Mouse (Mus musculus): ENCODE results near the gene Akr1c13. TPM values are rescaled to one million over a fixed set of nuclear protein-coding genes. Genes with fewer than 3 reads are reported as not detected.
"Not testable (repeated sequence)": the region's sequence is repeated elsewhere in the genome, so short reads cannot be mapped to it uniquely, and the experiment has no call there.

The Akr1c13 gene
- polyA plus RNA-seq (2012), result not detected in 2 replicates

DNA sequence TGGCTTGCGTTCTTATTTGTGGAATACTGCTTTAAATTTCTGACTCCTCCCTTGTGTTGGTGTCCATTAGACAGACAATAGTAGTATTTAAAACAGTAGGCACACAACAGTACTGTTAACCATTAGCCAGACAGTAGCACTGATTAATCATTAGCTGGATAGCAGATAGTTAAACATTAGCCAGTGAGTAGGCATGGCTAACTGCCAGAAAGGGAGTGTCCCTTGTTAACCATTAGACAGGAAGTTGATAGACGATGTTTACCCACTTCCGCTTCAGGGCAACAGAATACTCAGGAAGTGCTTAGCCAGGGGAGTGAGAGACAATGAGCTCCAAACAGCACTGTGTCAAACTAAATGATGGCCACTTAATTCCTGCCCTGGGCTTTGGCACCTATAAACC, at the start of gene Akr1c13:
TSS of gene Akr1c13 (plus strand) at position 247 of the 400 bp plus-strand sequence.
- H3K9me3 ChIP-seq (ENCODE audit: control insufficient read depth, low read length), result no peaks in the 10 kb centered on the region
- no peaks in the 10 kb centered on the region for H3K27me3 ChIP-seq (ENCODE audit: control insufficient read depth)
- H3K4me1 ChIP-seq (ENCODE audit: control insufficient read depth), result no peaks in the 10 kb centered on the region
- H3K4me3 ChIP-seq (replicated peaks), result peak within 1 kb of the TSS; percentile 1
- no peak for TF ChIP-seq GATA1 (IDR thresholded peaks at IDR 0.05; ENCODE audit: low read length)
- TF ChIP-seq TAL1 (IDR thresholded peaks at IDR 0.05; ENCODE audit: low read length), result no peak
- H3K36me3 ChIP-seq (ENCODE audit: control insufficient read depth), result no peaks in the 10 kb centered on the region

DNA sequence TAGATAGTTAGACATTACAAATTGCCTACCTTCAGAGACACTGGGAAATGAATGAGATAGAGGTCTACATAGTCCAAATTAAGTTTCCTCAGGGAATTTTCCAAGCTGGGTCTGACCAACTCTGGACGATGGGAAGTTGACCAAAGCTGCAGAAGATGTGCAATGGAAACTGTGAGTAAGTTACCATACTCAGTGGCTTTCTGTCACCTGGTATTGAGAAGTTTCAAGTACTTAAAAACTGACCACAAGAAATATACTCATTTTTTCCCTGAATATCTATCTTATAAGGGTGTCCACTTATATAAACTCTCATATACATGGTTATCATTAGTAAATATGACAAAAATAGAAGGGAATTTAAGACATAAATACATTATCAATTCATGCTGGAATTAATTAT, 46.7 kb upstream of the Akr1c13 start:
- Histone ChIP-seq H3K4me3 (replicated peaks) (no peak overlapping the region), H3K9me3 (ENCODE audit: control insufficient read depth, low read length) (no peaks in the 10 kb centered on the region), H3K36me3 (ENCODE audit: control insufficient read depth) (no peaks in the 10 kb centered on the region), H3K4me1 (ENCODE audit: control insufficient read depth) (no peaks in the 10 kb centered on the region), H3K27me3 (ENCODE audit: control insufficient read depth) (no peaks in the 10 kb centered on the region)
- TF ChIP-seq GATA1 (IDR thresholded peaks at IDR 0.05; ENCODE audit: low read length) (no peak), TAL1 (IDR thresholded peaks at IDR 0.05; ENCODE audit: low read length) (no peak)

DNA sequence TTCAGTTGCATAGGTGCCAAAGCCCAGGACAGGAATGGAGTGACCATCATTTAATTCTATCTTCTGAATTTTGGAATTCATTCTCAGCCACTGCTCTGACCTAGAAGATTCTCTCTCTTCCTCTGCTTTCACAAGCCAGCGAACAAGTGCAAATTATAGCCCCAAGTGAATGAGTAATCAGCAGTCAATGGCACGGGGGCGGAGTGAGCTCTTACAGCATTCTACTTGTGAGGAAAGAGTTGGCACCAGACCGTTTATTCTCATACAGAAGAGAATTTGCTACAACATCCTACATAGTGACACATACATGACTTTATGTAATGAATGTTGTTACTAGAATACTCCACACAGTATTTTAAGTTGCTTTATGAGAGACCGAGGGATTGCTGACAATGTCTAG, 40.4 kb upstream of the Akr1c13 start, which contains the start of gene Akr1c18:
TSS of gene Akr1c18 (minus strand) at position 137 of the 400 bp plus-strand sequence.
- no peak for TF ChIP-seq TAL1 (IDR thresholded peaks at IDR 0.05; ENCODE audit: low read length)
- TF ChIP-seq GATA1 (IDR thresholded peaks at IDR 0.05; ENCODE audit: low read length), result no peak
- H3K36me3 ChIP-seq (ENCODE audit: control insufficient read depth), result no peaks in the 10 kb centered on the region
- no peaks in the 10 kb centered on the region for H3K27me3 ChIP-seq (ENCODE audit: control insufficient read depth)
- H3K9me3 ChIP-seq (ENCODE audit: control insufficient read depth, low read length), result no peaks in the 10 kb centered on the region
- no peak within 1 kb of the TSS for H3K4me3 ChIP-seq (replicated peaks)
- no peaks in the 10 kb centered on the region for H3K4me1 ChIP-seq (ENCODE audit: control insufficient read depth)

DNA sequence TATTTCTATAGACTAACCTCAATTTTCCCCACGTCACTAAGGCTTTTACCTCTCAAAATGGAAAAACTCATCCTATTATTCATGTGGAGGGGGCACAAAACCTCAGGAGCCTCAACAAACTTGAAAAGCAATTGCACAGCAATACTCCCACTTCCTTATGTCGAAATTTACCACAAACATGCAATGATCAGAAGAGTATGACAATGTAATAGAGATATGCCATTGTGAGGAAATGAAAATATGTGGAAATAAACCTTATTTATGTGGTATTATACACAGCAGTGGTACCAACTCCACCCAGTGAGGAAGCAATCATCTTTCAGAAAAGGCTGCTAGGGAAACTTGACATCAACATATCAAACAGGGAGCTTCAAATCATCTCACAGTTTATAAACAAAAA, 38.0 kb upstream of the Akr1c13 start:
- TF ChIP-seq TAL1 (IDR thresholded peaks at IDR 0.05; ENCODE audit: low read length) (no peak), GATA1 (IDR thresholded peaks at IDR 0.05; ENCODE audit: low read length) (no peak)

DNA sequence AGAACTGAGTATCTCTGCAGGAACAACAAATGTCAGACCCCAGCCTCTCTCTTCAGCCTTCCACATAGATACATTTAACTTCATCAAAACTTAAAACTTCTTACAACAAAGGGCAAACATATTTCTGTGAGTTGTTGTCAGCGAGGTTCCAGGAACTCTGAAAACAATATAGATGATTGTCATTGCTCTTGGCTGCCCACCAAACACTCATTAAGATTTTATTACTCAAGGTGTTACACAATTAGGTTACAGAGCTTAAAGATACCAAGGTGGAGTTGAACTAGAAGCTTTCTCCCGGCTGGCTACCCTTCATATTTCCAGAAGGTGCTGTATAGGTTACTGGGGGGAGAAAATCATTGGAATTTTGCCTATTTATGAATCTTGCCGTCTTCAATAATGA, 37.4 kb upstream of the Akr1c13 start:
- H3K36me3 ChIP-seq (ENCODE audit: control insufficient read depth), result no peaks in the 10 kb centered on the region
- H3K9me3 ChIP-seq (ENCODE audit: control insufficient read depth, low read length), result no peaks in the 10 kb centered on the region
- no peaks in the 10 kb centered on the region for H3K4me1 ChIP-seq (ENCODE audit: control insufficient read depth)
- H3K27me3 ChIP-seq (ENCODE audit: control insufficient read depth), result no peaks in the 10 kb centered on the region
- no peak for TF ChIP-seq GATA1 (IDR thresholded peaks at IDR 0.05; ENCODE audit: low read length)
- no peak for TF ChIP-seq TAL1 (IDR thresholded peaks at IDR 0.05; ENCODE audit: low read length)
- no peak overlapping the region for H3K4me3 ChIP-seq (replicated peaks)

More for the DNA sequence above, 38.0 kb upstream of the Akr1c13 start:
- H3K4me3 ChIP-seq (replicated peaks), result no peak overlapping the region
- H3K27me3 ChIP-seq (ENCODE audit: control insufficient read depth), result no peaks in the 10 kb centered on the region
- H3K9me3 ChIP-seq (ENCODE audit: control insufficient read depth, low read length), result no peaks in the 10 kb centered on the region
- no peaks in the 10 kb centered on the region for H3K4me1 ChIP-seq (ENCODE audit: control insufficient read depth)
- no peaks in the 10 kb centered on the region for H3K36me3 ChIP-seq (ENCODE audit: control insufficient read depth)

DNA sequence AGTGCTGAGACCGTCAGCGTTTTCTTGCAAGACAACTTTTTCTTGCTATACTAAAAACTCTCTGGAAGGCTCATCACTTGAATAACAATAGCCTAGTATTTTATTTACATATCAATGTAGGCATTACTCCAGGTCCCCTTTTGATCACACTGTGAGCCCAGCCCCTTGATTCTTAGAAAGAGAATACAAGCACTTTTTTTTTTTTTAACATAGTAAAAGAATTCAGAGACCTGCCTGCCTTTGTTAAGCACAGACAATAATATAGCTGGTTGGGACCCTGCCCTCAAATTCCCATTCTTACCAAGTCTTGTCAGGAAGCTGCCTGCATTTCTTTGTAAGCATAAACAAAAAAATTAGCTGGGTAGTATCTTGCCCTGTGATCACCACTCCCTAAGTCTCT, 35.7 kb upstream of the Akr1c13 start:
- H3K27me3 ChIP-seq (ENCODE audit: control insufficient read depth), result no peaks in the 10 kb centered on the region
- no peak for TF ChIP-seq GATA1 (IDR thresholded peaks at IDR 0.05; ENCODE audit: low read length)
- no peak for TF ChIP-seq TAL1 (IDR thresholded peaks at IDR 0.05; ENCODE audit: low read length)
- H3K4me1 ChIP-seq (ENCODE audit: control insufficient read depth), result no peaks in the 10 kb centered on the region
- H3K4me3 ChIP-seq (replicated peaks), result no peak overlapping the region
- H3K9me3 ChIP-seq (ENCODE audit: control insufficient read depth, low read length), result no peaks in the 10 kb centered on the region
- no peaks in the 10 kb centered on the region for H3K36me3 ChIP-seq (ENCODE audit: control insufficient read depth)

DNA sequence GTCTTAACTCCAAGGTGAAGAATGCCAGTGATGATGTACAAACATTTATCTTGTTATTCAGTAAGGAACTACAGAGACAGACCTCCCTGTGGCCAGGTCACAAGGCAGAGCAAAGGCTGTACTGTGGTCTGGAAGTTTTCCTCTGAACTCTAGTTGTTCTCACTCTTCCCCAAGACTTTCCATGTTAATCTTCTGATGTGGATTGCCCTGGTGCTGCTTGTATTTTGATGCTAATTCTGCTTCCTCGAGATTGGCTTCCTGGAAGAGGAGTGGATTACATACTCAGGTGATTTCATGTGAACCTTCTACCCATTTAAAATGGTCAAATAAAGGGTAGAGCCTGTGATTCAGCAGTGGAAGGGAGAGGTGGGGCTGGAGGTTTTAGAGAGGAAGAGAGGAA, 22.9 kb upstream of the Akr1c13 start:
- H3K27me3 ChIP-seq (ENCODE audit: control insufficient read depth), result no peaks in the 10 kb centered on the region
- no peak overlapping the region for H3K4me3 ChIP-seq (replicated peaks)
- no peaks in the 10 kb centered on the region for H3K9me3 ChIP-seq (ENCODE audit: control insufficient read depth, low read length)
- no peak for TF ChIP-seq GATA1 (IDR thresholded peaks at IDR 0.05; ENCODE audit: low read length)
- TF ChIP-seq TAL1 (IDR thresholded peaks at IDR 0.05; ENCODE audit: low read length), result no peak
- no peaks in the 10 kb centered on the region for H3K36me3 ChIP-seq (ENCODE audit: control insufficient read depth)
- H3K4me1 ChIP-seq (ENCODE audit: control insufficient read depth), result no peaks in the 10 kb centered on the region

DNA sequence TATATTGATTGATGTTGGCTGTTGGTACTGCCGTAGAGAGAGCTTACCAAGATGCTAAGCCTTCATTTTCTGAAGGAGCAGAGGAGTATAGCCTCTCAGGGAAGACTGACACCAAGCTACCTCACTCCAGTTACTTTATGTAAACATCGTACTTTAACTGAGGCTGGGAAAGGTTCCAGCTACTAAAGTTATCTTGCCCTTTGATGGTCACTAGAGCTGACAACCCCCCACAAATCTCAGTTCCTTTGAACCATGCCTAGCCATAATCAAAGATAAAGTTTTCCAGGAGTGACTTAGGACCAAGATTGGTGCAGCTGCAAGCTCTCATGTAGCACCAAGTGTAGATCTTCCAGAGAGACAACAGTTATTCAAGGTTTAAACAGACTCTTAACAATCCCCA, 18.0 kb upstream of the Akr1c13 start:
- no peaks in the 10 kb centered on the region for H3K9me3 ChIP-seq (ENCODE audit: control insufficient read depth, low read length)
- H3K4me3 ChIP-seq (replicated peaks), result no peak overlapping the region
- TF ChIP-seq GATA1 (IDR thresholded peaks at IDR 0.05; ENCODE audit: low read length) (no peak), TAL1 (IDR thresholded peaks at IDR 0.05; ENCODE audit: low read length) (no peak)

DNA sequence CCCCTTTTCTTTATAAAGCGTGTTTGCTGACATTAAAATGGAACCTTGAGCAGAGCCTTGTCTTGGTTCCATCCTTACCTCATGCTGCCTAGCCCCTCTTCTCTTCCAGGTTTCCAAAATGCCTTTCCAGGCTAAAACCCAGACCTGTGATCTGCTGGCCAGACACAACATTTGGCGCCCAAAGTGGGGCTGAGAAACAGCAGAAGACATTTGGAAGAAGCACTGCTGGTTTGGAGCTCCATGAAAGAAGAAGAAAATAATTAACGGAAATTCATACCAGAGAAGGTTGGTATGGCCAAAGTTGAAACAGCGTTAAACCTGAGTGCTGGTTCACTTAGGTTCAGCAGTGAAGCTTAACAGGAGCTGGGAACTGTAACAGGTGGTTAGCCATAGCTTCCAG, 9.6 kb upstream of the Akr1c13 start:
- not testable (repeated sequence) for H3K4me3 ChIP-seq (replicated peaks); H3K27me3 ChIP-seq (ENCODE audit: control insufficient read depth); H3K9me3 ChIP-seq (ENCODE audit: control insufficient read depth, low read length); H3K4me1 ChIP-seq (ENCODE audit: control insufficient read depth); H3K36me3 ChIP-seq (ENCODE audit: control insufficient read depth)

More for the DNA sequence above, 18.0 kb upstream of the Akr1c13 start:
- H3K36me3 ChIP-seq (ENCODE audit: control insufficient read depth), result no peaks in the 10 kb centered on the region
- no peaks in the 10 kb centered on the region for H3K27me3 ChIP-seq (ENCODE audit: control insufficient read depth)
- H3K4me1 ChIP-seq (ENCODE audit: control insufficient read depth), result no peaks in the 10 kb centered on the region

DNA sequence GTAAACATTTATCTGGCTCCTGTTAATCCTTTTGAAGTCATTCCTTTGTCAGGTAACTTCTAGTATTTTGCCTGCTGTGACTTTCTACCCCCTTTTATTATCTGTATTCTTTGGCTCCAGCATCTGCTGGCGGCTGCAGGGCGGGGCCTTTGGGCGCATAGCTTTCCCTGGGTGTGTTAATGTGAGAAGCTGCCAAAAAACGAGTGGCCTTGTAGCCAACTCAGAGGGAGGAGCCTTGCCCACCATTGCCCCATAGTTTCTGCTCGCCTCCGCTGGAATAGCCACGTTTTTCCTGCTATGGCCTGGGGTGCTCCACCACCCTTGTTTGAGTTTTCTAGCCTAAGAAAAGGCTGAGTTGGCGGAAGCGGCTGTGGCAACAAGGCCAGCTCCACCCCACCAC, 7.8 kb upstream of the Akr1c13 start:
- Histone ChIP-seq H3K27me3 (ENCODE audit: control insufficient read depth) (no peaks in the 10 kb centered on the region), H3K36me3 (ENCODE audit: control insufficient read depth) (no peaks in the 10 kb centered on the region), H3K4me3 (replicated peaks) (no peak overlapping the region), H3K4me1 (ENCODE audit: control insufficient read depth) (no peaks in the 10 kb centered on the region), H3K9me3 (ENCODE audit: control insufficient read depth, low read length) (peaks cover 4% of the 10 kb centered on the region)
- TF ChIP-seq GATA1 (IDR thresholded peaks at IDR 0.05; ENCODE audit: low read length), result no peak
- no peak for TF ChIP-seq TAL1 (IDR thresholded peaks at IDR 0.05; ENCODE audit: low read length)

DNA sequence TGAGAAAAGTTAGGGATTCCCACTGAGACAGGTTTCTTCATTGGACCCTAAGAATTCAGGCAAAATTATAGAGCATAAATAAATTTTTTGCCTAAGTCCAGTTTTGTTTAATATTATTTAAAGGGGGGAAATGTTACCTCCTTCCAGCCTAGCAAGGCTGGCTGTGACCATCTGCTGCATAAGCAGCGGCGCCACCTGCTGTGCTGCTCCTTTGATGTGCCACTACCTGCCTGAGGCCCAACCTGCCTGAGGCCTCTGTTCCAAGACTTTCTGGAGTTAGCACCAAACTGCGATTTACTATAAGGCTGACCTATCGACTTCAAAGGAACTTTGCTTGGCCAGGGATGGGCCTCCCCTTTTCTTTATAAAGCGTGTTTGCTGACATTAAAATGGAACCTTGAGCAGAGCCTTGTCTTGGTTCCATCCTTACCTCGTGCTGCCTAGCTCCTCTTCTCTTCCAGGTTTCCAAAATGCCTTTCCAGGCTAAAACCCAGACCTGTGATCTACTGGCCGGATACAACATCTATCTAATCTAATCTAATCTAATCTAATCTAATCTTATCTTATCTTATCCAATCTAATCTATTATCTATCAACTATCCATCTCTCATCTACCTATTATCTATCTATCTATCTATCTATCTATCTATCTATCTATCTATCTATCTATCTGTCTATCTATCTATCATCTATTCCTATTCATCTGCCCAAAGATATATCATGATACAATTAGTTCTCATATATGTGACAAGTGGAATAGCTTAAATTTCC, 4.1 kb upstream of the Akr1c13 start:
- not testable (repeated sequence) for H3K4me1 ChIP-seq (ENCODE audit: control insufficient read depth); H3K9me3 ChIP-seq (ENCODE audit: control insufficient read depth, low read length); H3K36me3 ChIP-seq (ENCODE audit: control insufficient read depth)

More for the DNA sequence above, 4.1 kb upstream of the Akr1c13 start:
- not testable (repeated sequence) for H3K27me3 ChIP-seq (ENCODE audit: control insufficient read depth); H3K4me3 ChIP-seq (replicated peaks)

Data from erythroblast, embryonic 14.5 days (primary cell).